Mouse (Mus musculus) small intestine, adult 2 months (tissue): ENCODE results near the gene Ptchd4. TPM values are rescaled to one million over a fixed set of nuclear protein-coding genes. Genes with fewer than 3 reads are reported as not detected.

Experiments used
- H3K27ac ChIP-seq: fragments of 200-500 bp; 2 replicates; pipeline ENCODE4 v1.5.1; 2012; ENCODE audit warnings: low read depth, low read length, control low read depth, inconsistent platforms; ENCODE audit not compliant: insufficient read depth
- H3K27me3 ChIP-seq: fragments of 200-500 bp; 2 replicates; pipeline ENCODE4 v1.6.1; 2012; ENCODE audit warnings: mild to moderate bottlenecking, moderate library complexity, low read length, inconsistent platforms; ENCODE audit not compliant: control insufficient read depth, insufficient read depth
- H3K36me3 ChIP-seq: fragments of 200-500 bp; 2 replicates; pipeline ENCODE4 v1.6.1; 2012; ENCODE audit warnings: mild to moderate bottlenecking, low read length, control low read depth, inconsistent platforms; ENCODE audit not compliant: control insufficient read depth, insufficient read depth
- H3K4me1 ChIP-seq: fragments of 200-500 bp; 2 replicates; pipeline ENCODE4 v1.6.1; 2012; ENCODE audit warnings: low read length, inconsistent platforms, mixed read lengths; ENCODE audit not compliant: control insufficient read depth, insufficient read depth, insufficient read length
- H3K4me3 ChIP-seq: fragments of 200-500 bp; 2 replicates; pipeline ENCODE4 v1.5.1; 2012; ENCODE audit warnings: low read depth, mild to moderate bottlenecking, control low read depth, inconsistent platforms, low read length, moderate library complexity
- CTCF ChIP-seq: fragments of 200-500 bp; IDR thresholded peaks from 2 replicates; pipeline ENCODE4 v1.5.1; 2012; ENCODE audit warnings: low read depth, mild to moderate bottlenecking, control low read depth, inconsistent platforms, low read length, moderate library complexity, mixed read lengths; ENCODE audit not compliant: insufficient replicate concordance, insufficient read length; ENCODE audit errors: extremely low read depth
- POLR2A ChIP-seq: fragments of 200-500 bp; IDR thresholded peaks from 2 replicates; pipeline ENCODE4 v1.6.1; 2012; ENCODE audit warnings: low read depth, mild to moderate bottlenecking, control low read depth, inconsistent platforms, low read length, moderate library complexity
- WGBS: fragments of 180-500 bp; shearing (Covaris S2); methylation state at CpG from one replicate; pipeline ENCODE4 v1.1.7; 2018; 5-methylcytosine and 5-hydroxymethylcytosine counted together
- polyA plus RNA-seq: library from polyadenylated mRNA; depleted of rRNA; stranded (reverse); fragments of >200 nt; gene quantifications from 2 replicates; pipeline ENCODE4 v1.2.3, GENCODE M21; 2012

The Ptchd4 gene
- polyA plus RNA-seq, 1 experiment, result not detected

DNA sequence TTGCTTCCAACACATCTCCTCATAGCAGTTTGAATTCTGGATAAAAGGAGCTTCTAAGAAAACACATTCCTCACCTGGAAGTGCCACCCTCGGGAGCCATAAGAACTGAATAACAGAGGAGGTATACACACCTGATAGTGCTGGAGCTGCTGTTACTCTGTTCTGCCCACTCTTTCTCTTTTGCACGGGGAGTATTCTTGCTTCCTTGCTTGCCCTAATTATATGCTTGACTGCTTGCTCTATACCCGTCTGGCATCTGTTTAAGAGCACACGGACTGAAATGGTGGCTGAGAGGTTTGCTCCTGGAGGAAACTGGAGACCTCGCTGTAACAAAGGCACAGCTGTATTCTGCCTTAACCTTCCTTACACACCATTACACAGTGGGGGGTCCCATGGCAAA, 214.4 kb downstream of the Ptchd4 start:
- Histone ChIP-seq H3K27me3 (no peaks in the 10 kb centered on the region), H3K27ac (no peak overlapping the region), H3K36me3 (no peaks in the 10 kb centered on the region), H3K4me1 (no peaks in the 10 kb centered on the region), H3K4me3 (no peak overlapping the region)
- 68% methylated on average over 5 of the region's 5 CpGs for WGBS
- TF ChIP-seq POLR2A (no peak), CTCF (no peak)

DNA sequence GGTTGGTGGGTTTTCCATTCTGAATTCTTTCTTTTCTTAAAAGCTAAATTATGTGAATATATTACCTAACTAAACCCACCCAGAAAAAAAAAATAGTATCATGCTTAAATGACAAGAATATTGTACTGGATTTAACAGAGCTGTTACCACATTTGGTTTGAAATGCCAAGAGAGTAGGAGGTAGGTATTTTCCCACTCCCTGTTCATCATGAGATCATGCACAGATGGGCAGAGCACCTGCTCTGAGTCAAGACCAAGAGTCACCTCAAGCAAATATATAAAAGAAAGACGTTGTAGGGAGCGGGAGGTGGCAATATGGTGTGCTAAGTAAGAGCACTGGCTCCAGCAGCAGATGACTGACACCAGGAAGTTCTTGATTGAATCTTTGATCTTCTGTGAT, 233.8 kb downstream of the Ptchd4 start:
- Histone ChIP-seq H3K36me3 (no peaks in the 10 kb centered on the region), H3K27me3 (no peaks in the 10 kb centered on the region), H3K4me3 (no peak overlapping the region), H3K4me1 (no peaks in the 10 kb centered on the region), H3K27ac (no peak overlapping the region)
- 94% methylated on average over 2 of the region's 2 CpGs for WGBS
- TF ChIP-seq POLR2A, result no peak
- TF ChIP-seq CTCF, result no peak
